Mouse (Mus musculus): ENCODE measurements around the gene Bivm.
A peak's percentile ranks its signal among the peaks of the same experiment; 100 is the strongest.

Bivm gene

DNA sequence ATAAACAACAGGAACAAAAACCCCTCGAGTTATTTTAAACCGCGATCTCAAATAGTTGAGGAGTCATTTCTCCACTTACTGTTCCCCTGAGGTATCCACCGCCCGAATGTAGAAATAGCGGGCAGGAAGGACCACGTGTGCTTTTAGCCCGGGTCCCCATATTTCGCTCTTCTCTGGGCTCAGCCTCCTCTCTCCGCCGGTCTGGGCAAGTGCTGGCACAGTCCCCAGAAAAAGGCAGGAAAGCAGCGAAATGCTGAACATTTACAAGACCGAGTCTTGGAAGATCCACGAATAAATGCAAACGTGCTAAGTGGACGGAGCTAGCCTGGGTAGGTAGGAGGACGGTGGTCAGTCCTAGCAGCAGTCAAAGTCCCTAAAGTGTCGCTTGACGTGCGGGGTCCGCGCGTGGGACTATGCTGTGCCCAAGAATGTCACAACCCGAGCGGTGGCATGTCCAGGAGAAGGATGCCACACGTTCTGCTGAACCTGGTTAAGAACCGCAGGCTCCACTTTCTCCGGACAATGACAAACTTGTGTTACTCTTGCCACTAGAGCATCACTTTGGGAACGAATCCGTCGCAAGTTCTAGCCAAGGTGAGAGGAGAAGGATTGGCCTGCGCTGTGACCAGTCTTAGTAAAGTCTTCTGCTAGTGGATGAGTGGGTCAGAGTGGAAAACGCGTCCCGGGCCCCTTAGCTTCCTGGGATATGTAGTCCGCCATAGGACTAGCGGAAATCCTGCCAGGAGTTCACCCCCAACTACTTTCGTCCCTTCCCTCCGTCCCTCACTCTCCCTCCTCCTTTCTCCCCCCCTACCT is at the start of gene Bivm, which contains the start of gene Kdelc1:
Gene Bivm (plus strand): TSS at position 719 of the 816 bp plus-strand sequence.
Gene Kdelc1 (minus strand): TSS at position 570 of the 816 bp plus-strand sequence.
- peak; percentile 98 for DNase-seq (ENCODE audit: low read depth, low spot score)

DNA sequence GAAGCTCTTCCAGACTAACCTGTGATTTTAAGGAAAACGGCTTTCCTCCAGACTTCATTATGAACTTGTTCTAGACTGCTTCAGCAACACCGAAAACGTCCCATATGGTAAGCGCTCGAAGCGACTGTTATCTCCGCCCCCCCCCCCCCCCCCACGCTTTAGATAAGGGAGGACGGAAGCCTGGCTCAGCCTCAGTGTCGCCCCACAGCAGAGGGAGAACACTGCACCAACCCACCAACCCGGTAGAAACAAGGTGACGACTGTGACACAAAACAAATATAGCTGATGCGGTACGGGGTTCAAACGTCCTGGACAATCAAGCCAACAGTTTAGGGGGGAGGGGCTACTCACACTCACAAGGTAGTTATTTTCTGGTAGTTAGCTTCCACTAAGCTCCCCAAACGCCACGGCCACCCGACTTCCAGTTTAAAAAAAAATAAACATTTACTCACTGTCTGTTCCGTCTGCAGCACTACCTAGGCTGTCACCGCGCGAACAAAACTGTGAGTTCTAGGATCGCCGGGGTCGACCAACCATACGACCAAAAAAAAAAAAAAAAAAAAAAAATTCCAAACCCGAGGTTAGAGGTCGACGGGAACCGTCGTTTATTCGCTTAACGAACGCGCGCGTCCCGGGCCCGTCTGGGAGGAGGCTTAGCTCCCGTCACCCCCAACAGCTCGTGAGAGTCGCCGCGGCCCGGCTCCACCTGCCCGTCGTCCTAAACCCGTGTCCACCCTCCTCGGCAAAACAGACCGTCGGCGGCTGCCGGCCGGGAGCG is 17.1 kb upstream of the Bivm start:
- DNase-seq (ENCODE audit: low read depth, low spot score), result peak; percentile 53

DNA sequence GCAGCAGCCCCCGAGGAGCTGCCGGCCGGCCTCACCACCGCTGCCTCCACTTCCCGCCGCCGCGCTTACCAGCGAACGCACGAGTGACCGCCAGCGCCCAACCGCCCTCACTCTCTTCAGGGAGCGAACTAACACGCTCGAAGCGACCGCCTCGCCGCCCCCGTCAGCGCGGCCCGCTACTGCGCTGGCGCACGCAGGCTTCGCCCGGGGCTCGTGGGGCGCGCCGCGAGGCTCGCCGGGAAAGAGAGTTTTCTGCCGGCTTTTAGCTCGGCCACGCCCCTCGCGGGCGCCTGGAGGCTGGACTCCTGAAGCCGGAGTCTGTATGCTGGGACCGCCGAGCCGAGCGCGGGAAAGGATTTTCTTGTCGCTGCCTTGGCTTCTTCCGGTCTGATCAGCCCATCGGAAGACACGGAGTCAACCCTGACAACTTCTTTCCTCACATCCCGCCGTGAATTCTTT is 16.5 kb upstream of the Bivm start, which contains the start of gene Tex30:
Gene Tex30 (minus strand): TSS at position 183 of the 459 bp plus-strand sequence.
- peak; percentile 95 for DNase-seq (ENCODE audit: low read depth, low spot score)

DNA sequence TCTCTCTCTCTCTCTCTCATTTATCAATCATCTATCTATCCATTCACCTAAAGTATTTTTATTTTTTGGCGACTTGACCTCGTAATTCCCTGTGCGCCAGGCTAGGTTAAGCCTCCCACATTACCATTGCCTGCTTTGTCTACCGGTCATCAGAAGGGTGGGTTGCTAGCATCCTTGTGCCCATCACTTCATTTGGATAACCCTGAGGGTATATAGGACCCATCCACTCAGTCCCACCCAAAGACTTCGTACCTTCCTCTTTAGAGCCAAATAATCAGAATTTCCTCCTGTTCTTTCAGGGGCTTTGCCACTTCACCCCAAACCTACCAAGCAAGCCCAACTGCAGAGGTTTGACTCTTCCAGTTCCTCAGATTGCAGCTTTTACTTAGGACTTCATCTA is 15.8 kb upstream of the Bivm start:
- DNase-seq (ENCODE audit: low read depth, low spot score), result peak; percentile 23

DNA sequence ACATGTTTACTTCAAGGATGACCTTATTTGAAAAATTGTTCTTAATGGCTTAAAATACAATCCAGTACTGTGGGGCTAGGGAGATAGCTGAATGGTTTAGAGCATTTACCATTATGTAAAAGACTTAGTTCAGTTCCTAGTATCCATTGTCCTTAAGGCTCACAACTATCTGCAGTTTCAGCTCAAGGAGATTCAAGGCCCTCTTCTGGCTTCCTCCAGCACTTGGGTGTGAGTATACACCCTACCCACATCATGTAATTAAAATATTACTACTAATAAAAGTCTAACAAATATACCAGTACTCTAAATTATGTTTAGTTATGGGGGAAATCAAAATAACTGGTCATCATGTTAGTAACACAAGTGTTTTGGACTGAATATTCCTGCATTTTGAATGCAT is 1.2 kb upstream of the Bivm start:
- no peak for DNase-seq (ENCODE audit: low read depth, low spot score)

DNA sequence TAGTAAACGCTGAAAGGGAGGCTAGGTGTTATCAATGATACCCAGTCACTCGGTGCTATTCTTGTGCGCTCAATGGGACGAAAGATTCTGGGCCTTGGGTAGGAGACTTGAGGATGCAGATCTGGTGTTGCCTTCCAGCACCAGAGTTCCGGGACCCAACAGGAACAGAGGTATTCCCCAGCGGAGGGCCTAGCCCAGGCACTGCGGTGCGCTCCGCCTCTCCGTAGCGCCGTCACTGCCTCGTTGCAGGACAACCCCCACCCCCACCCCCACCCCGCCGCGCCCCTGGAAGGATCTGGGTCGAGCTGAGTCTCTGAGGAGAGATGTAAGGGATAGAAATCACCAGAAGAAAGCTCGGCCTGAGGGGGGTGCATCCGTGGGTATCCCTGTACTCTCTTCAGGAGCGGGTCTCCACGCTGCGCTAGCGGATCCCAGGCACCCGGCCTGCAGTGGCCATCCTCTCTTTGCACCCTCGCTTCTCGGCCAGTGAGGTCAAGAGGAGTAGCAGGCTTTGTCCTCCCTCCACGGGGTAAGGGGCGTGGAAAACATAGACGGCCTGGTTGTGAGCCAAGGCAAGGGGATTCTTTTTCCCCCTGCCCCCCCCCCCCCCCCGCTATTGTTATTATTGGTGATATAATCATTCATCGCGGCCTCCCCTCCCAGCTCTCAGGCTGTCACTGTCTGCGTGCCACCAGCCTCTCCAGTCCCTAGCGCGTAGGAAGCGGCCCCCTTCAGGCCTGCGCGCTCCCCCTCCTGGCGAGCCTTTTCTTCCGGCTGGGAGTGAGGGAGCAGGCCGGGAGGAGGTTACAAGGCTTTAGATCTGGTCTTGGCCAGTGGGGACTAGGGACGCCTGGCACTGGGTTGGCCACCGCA is 680 bp downstream of the Bivm start:
- peak; percentile 82 for DNase-seq (ENCODE audit: low read depth, low spot score)

DNA sequence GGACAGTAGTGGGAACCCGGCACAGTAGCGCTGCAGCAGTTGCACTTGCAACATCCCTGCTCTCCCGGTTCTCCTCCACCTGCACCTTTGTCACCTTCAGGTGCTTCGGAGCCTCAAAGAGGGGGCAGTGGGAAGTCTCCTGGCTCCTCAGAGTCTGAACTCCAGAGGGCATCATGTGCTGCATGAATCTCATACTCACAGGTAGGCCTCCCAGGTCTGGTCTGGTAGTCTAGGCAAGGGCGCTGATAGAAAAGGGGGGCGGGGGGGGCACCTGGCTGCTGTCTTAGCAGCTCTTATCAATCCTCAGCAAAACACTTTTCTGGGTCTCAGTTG is 1.3 kb downstream of the Bivm start:
- DNase-seq (ENCODE audit: low read depth, low spot score), result no peak

DNA sequence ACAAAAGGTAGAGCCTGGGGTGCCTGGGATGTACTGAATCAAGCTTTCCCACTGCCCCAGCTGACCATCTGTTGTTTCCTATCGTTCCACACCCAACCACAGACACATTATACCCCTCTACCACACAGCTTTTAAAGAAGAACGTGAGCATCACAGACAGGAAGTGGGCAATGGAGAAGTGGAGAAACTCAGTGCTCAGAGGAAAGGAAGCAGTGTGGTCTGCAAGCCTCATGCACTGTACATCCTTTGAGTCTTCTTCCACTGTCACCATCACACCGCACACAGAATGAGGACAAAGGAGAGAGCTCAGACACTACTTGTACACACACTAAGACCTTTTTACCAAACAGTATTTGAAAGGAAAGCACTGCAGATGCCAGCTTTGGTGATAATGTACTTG is 3.5 kb downstream of the Bivm start:
- no peak for DNase-seq (ENCODE audit: low read depth, low spot score)

DNA sequence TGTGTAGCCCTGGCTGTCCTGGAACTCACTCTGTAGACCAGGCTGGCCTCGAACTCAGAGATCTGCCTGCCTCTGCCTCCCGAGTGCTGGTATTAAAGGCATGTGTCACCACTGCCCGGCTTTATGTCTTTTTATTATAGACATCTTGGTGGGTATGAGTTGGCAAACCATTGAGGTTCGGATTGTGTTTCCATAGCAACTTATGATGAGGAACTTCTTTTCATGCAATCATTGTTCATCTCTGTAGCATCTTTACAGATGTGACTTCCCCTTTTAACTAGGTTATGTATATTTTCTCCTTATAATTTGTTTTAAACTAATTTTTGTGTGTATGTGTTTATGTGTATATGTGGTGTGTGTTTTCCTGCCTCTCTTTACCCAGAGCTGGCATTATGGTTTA is 6.8 kb downstream of the Bivm start:
- no peak for DNase-seq (ENCODE audit: low read depth, low spot score)

DNA sequence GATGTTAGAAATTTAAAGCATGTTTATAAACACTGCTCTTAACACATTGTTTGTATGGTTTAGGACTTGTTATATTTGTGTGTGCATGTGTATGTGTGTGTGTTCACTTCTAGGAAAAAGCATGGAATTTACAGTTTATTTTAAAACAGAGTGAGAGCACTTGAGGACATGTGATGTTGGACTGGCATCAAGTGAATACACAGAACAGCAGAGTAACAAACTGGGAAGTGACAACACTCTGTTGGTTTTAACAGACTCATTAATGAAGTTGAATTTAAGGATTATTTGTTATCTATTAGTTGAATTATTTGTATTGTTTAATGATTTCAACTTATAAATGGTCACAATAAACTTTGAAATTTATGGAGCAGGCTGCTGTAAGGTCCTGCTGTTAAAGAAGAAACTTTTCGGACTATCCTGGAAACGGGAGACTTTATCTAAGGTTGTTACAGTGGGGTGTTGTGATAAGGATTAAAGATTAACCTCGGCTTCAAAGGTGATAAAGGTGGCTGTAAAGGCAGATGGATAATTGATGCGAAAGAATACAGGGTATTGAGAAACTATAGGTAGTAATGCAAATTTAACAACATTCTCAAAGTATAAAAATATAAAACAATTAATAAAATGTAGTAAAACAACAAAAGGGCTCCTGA is 11.3 kb downstream of the Bivm start:
- DNase-seq (ENCODE audit: low read depth, low spot score), result no peak

DNA sequence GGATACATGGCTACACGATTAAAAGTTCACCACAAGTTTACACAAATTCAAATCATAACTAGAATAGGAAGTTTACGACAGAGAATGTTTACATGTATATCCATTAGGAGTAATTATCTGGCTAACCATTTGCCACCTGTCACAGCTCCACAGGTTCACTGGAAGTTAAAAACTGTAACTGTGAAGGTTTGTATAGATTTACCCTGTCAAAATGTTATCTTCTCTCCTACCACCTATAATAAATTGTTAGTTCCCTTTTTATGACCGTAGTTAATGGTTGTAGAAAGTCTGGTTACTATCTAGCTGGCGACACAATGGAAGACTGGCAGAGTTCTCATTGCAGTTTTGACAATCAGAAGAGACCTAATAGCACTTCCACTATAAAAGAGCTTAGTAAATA is 21.5 kb downstream of the Bivm start:
- no peak for DNase-seq (ENCODE audit: low read depth, low spot score)

DNA sequence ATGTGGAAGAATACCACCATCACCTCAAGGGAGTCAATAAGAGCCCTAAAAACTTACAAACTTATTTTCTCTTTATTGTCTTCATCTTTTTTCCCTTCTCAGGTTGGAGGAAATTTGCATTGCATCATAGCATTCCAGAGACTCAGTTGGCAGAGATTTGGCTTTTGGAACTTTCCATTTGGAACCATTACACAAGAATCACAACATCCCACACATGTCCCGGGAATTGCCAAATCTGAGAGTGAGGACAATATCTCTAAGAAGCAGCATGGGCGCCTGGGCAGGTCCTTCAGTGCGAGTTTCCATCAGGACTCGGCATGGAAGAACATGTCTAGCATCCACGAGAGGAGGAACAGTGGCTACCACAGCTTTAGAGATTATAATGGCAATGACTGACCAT is 24.0 kb downstream of the Bivm start:
- DNase-seq (ENCODE audit: low read depth, low spot score), result no peak

DNA sequence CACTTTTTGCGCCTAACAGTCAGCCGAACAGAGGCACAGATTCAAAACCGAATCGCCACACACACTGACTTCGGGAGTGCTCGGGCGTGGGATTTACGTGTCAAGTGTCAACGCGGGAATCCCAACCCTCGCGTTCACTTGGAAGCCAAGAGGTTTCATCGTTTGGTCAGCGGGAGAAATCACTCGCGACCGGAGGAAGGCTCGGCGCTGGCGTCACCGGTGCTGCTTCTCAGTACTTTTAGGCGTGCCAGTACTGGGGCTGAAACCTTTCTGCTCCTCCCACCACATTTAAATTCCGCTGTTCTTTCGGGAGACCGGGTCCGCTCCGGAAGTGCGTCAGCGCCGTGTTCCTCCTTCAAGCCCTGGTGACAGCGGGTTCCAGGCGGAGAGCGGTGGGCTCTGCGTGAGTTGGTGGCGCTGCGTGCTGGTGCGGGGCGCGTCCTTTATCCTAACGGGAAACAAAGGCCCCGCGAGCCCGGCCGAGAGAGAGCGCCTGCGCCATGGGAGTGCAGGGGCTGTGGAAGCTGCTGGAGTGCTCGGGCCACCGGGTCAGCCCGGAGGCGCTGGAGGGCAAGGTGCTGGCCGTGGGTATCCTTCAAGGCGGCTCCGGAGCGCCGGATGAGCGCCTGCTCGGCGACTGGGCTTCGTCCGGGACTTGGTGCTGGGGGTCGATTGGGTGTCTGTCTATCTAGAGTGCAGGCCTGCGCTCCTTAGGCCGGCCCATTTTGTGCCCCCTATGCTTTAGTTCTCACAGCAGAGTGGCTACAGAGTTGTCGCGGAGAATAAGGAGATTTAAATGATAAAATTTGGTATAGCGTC is 29.0 kb downstream of the Bivm start, which contains the start of gene Ercc5:
Gene Ercc5 (plus strand): TSS at position 182 of the 819 bp plus-strand sequence.
- DNase-seq (ENCODE audit: low read depth, low spot score), result peak; percentile 95

DNA sequence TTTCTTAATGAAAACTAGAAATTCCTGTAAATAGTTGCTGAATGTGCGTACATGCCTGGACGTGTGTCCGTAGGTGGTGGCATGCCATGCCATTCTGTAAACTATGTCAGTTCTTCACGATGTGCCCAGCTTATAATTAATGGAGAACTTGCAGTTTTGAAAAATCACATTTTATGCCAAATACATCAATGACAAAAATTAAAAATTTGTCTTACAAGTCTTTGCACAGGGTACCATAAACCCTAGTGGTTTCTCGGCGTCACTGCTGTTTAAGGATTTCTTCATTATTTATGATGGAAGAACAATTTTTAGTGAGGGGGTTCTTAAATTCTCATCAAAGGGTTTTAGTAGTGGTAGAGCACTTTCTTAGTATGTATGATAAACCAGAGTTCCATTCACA is 29.9 kb downstream of the Bivm start:
- peak; percentile 16 for DNase-seq (ENCODE audit: low read depth, low spot score)

DNA sequence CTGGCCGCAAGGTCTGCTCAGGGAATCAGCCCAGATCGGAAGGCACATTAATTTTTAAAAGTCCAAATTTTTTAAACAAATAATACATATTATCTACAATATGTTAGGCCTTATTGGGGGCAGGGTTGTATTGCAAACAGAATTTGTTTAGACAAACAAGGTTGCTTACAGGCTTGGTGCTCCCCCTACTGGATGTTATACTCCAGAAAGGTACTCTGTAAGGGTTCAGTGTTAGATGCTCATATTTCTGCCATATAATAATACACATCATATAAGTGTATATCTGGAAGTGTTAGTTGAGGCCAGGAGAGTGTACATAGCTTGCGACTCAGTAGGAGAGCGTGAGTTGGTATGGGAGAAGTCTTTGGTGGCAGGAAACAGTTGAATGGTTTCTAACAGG is 36.5 kb downstream of the Bivm start:
- DNase-seq (ENCODE audit: low read depth, low spot score), result peak; percentile 28

DNA sequence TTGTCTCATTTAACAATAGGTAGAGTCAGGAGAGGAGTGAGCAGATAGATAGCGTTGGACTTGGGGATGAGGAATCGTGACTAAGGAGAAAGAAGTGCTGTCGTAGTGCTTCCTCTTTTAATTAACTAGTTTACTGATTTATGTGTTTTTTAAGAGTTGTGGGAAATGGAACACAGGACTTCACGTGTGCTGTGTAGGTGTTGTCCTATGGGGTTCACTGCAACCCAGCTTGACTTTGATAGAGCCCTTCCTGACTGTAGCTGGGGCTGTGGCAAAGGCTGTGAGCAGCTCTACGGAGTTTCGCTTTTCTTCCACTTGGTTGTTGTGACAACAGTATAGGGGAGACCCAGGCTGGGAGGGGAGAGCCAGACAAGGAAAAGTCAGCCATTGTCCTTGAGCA is 39.6 kb downstream of the Bivm start:
- no peak for DNase-seq (ENCODE audit: low read depth, low spot score)

DNA sequence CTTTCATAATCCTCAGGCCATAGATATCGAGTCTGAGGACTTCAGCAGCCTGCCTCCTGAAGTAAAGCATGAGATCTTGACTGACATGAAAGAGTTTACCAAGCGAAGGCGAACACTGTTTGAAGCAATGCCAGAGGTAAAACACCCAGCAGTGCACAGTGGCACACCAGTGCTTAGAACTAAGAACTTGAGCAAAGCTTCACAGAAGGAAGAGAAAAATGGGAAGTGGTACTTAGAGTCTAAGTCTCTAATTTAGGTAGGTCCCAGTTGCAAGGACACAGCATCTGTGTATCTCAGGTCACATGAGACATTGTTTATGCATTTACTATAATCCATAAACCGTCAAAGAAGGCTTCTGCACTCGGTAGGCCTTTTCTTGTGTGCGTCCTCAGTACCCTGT is 43.1 kb downstream of the Bivm start:
- no peak for DNase-seq (ENCODE audit: low read depth, low spot score)

DNA sequence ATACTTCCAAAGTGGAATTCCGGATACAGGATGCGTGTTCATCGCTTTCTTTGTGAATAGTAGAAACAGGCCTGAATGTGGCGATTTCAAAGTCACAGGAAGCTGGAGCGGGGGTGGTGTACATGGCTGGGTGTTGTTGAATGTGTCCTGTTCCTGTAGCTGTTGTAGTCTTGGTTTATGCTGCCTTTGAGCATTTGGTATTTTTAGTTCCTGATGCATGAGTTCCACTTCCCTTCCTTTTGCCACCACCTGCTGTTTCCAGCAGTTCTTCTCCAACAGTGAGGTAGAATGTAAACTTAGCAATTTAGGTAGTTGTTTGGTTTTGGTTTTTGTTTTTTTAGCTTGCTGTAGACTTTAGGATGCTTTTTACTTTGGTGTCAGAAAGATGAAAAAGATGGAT is 43.6 kb downstream of the Bivm start:
- DNase-seq (ENCODE audit: low read depth, low spot score), result no peak

DNA sequence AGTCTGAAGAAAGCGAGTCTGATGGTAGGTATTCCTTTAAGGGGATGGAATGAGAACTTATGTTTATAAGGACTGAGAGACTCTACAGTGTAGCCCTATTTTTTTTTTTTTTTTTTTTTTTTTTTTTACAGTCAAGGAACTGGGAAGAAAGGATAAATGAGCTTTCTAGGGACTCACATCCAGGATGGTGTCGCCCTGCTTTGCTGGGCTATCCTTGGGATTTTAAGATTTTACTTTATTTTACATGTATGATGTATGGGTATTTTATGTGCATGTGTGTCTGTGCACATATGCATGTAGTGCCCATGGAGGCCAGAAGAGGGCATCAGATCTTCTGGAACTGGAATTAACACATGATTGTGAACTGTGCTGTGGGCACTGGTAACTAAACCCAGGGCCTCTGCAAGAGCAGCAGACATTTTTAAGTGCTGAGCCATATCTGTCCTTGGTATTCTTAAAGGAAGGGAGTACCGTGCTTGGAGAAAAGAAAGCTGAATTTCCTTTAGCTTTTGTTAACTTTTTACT is 49.2 kb downstream of the Bivm start:
- peak; percentile 67 for DNase-seq (ENCODE audit: low read depth, low spot score)

DNA sequence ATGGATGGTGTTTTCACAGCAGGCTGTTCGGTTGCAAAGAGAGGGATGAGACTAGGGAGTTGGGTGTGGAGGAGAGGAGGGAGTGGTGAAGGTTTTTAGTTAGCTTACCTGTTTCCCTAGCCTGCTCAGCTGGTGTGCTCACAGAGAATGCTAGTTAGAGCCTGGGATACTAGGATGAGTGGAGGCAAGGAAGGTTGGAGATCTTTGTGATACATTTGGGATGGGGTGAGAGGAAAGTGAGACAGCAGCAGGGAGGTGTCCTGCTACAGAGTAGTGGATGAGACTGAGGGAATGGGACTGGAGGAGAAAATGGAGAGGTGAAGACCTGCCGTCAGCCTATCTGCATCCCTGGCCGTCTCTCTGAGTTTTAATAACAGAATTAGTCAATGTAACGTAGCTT is 53.9 kb downstream of the Bivm start:
- DNase-seq (ENCODE audit: low read depth, low spot score), result no peak

Data from R1 (cell line).